Mouse (Mus musculus): Measurements from ENCODE around the gene Etl4. TPM values are rescaled to one million over a fixed set of nuclear protein-coding genes. Genes with fewer than 3 reads are reported as not detected.

Gene Etl4
- total and polyA plus RNA-seq, 2 experiments from 2014 or later = 7.6 to 20.6 TPM

DNA sequence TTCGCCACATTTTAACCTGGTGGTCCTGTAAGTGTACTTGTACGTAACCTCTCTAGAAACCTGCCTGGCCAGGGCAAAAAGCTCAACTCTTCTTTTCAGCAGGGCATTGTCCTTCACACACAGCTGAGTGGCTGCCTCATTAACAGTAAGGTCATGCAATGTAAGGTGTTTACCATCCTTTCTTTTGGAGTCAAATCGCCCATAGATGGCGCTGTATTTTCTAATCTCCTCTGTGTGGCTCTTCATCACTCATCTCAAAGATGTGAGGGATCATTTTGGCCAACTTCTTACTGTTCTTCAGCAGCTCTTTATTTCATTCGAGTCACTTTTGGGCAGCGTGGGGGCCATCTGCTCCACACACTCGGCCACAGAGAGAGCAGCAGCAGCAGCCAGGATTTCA lies 56.9 kb downstream of the Etl4 start:
- Histone ChIP-seq H3K4me2 (ENCODE audit: low read depth, low read length) (no peak overlapping the region), H3K4me1 (ENCODE audit: control insufficient read depth, insufficient read depth) (no peaks in the 10 kb centered on the region), H3K27ac (ENCODE audit: low read depth) (no peak overlapping the region), H3K36me3 (replicated peaks; ENCODE audit: control insufficient read depth, insufficient read depth, low read length) (no peaks in the 10 kb centered on the region), H3K27me3 (ENCODE audit: control insufficient read depth, insufficient read depth, low read length) (no peaks in the 10 kb centered on the region), H3K9me3 (replicated peaks; ENCODE audit: control insufficient read depth, low read length) (no peaks in the 10 kb centered on the region), H3K4me3 (ENCODE audit: low read depth, low read length) (no peak overlapping the region), H3K9ac (replicated peaks; ENCODE audit: low read depth, low read length) (no peak overlapping the region)
- ATAC-seq (ENCODE audit: insufficient read depth, low read depth) (no peak), DNase-seq (ENCODE audit: low spot score) (no peak)
- WGBS = 53% methylated on average over 7 of the region's 7 CpGs
- TF ChIP-seq EP300 (IDR thresholded peaks at IDR 0.05; ENCODE audit: low read depth) (no peak), CTCF (IDR thresholded peaks at IDR 0.05; ENCODE audit: low read depth) (no peak)

DNA sequence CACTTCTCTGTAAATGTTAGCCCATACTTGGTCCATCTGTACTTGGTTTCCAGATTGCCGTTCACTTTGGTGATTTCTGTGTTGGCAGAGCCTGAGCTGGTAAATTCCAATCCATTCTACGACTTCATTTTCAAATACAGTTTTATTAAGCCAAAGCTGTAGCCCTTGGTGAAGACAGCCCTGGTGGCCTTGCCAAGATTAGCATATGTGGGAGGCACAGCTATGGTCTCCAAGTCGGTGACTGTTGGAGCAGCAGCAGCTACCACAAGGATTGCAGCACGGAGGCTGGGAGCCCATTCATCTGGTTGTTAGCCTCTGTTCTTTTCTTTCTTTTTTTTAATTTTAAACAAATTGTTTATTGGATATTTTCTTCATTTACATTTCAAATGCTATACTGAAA lies 128.1 kb downstream of the Etl4 start:
- WGBS = 59% methylated on average over 4 of the region's 4 CpGs
- ATAC-seq (ENCODE audit: insufficient read depth, low read depth) = no peak
- no peaks in the 10 kb centered on the region for H3K27me3 ChIP-seq (ENCODE audit: control insufficient read depth, insufficient read depth, low read length)
- H3K36me3 ChIP-seq (replicated peaks; ENCODE audit: control insufficient read depth, insufficient read depth, low read length) = no peaks in the 10 kb centered on the region
- H3K4me2 ChIP-seq (ENCODE audit: low read depth, low read length) = no peak overlapping the region
- H3K27ac ChIP-seq (ENCODE audit: low read depth) = no peak overlapping the region
- TF ChIP-seq CTCF (IDR thresholded peaks at IDR 0.05; ENCODE audit: low read depth) = no peak
- TF ChIP-seq EP300 (IDR thresholded peaks at IDR 0.05; ENCODE audit: low read depth) = no peak
- H3K9ac ChIP-seq (replicated peaks; ENCODE audit: low read depth, low read length) = no peak overlapping the region
- DNase-seq (ENCODE audit: low spot score) = no peak
- no peaks in the 10 kb centered on the region for H3K4me1 ChIP-seq (ENCODE audit: control insufficient read depth, insufficient read depth)
- H3K4me3 ChIP-seq (ENCODE audit: low read depth, low read length) = no peak overlapping the region
- H3K9me3 ChIP-seq (replicated peaks; ENCODE audit: control insufficient read depth, low read length) = no peaks in the 10 kb centered on the region

DNA sequence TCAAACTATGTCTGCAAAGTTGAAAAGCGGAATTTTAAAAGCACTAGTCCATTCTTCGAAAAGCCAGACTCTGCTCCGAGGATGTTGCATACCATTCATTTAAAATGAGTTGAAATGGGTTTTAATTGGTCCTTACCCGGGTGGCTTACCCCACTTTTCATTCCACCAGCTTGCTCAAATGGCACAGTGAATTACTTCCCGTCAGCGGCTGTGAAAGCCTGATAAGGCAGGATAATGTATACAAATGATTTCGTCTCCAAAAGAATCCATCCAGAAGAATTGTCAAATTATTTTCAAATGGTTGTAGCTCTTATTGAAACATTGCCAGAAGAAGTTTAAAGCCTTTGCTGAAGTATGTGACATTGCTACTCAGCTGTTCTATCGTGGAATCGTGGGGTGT lies 162.8 kb downstream of the Etl4 start:
- no peak overlapping the region for H3K4me3 ChIP-seq (ENCODE audit: low read depth, low read length)
- DNase-seq (ENCODE audit: low spot score) (no peak), ATAC-seq (ENCODE audit: insufficient read depth, low read depth) (no peak)
- no peak overlapping the region for H3K4me2 ChIP-seq (ENCODE audit: low read depth, low read length)
- H3K9me3 ChIP-seq (replicated peaks; ENCODE audit: control insufficient read depth, low read length) = no peaks in the 10 kb centered on the region
- H3K27me3 ChIP-seq (ENCODE audit: control insufficient read depth, insufficient read depth, low read length) = no peaks in the 10 kb centered on the region
- H3K9ac ChIP-seq (replicated peaks; ENCODE audit: low read depth, low read length) = no peak overlapping the region
- no peaks in the 10 kb centered on the region for H3K36me3 ChIP-seq (replicated peaks; ENCODE audit: control insufficient read depth, insufficient read depth, low read length)
- H3K4me1 ChIP-seq (ENCODE audit: control insufficient read depth, insufficient read depth) = no peaks in the 10 kb centered on the region
- WGBS = 42% methylated on average over 9 of the region's 9 CpGs
- TF ChIP-seq EP300 (IDR thresholded peaks at IDR 0.05; ENCODE audit: low read depth) = no peak
- TF ChIP-seq CTCF (IDR thresholded peaks at IDR 0.05; ENCODE audit: low read depth) = no peak
- no peak overlapping the region for H3K27ac ChIP-seq (ENCODE audit: low read depth)

DNA sequence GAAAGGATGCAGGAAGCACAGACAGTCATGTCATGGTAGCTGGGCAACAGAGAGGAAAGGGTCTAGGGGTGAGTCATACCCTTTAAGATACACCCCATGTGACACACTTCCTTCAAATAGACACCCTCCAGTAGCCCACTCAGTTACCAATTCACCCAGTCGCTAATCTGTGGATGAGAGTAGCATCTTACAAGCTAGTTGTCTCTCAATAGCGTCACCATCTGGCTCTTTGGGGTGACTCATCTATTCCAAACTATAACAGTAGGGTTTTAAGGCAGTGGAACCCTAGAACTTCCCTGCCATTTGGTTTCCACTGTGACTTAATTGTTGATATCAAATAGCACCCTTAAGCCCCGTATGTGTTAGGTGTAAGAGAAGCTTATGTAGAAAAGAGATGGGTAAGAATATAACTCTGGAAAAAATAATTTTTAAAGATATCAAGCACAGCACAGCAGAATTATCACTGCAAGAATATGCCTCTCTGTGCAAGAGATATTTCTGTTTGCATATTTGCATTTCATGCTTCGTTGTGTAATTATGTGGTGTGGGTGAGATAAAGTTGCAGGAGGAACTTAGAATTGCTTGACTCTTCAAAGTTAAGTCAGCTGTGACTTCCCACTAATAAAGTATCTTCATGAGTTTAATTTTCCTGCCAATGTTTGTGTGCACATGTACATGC lies 166.7 kb downstream of the Etl4 start:
- no peaks in the 10 kb centered on the region for H3K9me3 ChIP-seq (replicated peaks; ENCODE audit: control insufficient read depth, low read length)
- no peaks in the 10 kb centered on the region for H3K4me1 ChIP-seq (ENCODE audit: control insufficient read depth, insufficient read depth)
- 67% methylated on average over 4 of the region's 4 CpGs for WGBS
- no peak overlapping the region for H3K9ac ChIP-seq (replicated peaks; ENCODE audit: low read depth, low read length)
- H3K36me3 ChIP-seq (replicated peaks; ENCODE audit: control insufficient read depth, insufficient read depth, low read length) = no peaks in the 10 kb centered on the region
- no peak for TF ChIP-seq CTCF (IDR thresholded peaks at IDR 0.05; ENCODE audit: low read depth)
- no peak for TF ChIP-seq EP300 (IDR thresholded peaks at IDR 0.05; ENCODE audit: low read depth)
- no peak overlapping the region for H3K4me3 ChIP-seq (ENCODE audit: low read depth, low read length)
- ATAC-seq (ENCODE audit: insufficient read depth, low read depth) (no peak), DNase-seq (ENCODE audit: low spot score) (no peak)
- no peaks in the 10 kb centered on the region for H3K27me3 ChIP-seq (ENCODE audit: control insufficient read depth, insufficient read depth, low read length)
- no peak overlapping the region for H3K27ac ChIP-seq (ENCODE audit: low read depth)
- no peak overlapping the region for H3K4me2 ChIP-seq (ENCODE audit: low read depth, low read length)

DNA sequence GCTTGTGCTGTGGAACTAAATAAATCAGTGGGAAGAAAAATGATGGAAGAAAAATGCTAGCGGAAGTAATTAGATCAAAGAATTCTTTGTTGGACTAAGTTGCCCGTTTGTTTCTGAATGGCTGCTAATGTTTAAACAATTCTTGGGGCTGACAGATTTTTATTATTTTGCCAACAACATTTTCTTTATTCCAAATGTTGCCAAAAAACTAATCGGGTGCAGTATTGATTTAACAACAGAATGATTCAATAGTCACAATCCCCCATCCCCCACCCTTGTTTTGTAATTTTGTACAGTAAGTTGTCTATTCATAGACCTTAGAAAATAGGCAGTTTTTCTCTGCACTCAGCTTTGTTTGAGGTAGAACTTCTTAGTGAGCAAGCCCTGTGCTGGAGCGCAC lies 175.2 kb downstream of the Etl4 start:
- no peak for TF ChIP-seq EP300 (IDR thresholded peaks at IDR 0.05; ENCODE audit: low read depth)
- TF ChIP-seq CTCF (IDR thresholded peaks at IDR 0.05; ENCODE audit: low read depth) = no peak
- WGBS = 83% methylated on average over 4 of the region's 4 CpGs
- H3K4me3 ChIP-seq (ENCODE audit: low read depth, low read length) = no peak overlapping the region
- H3K27ac ChIP-seq (ENCODE audit: low read depth) = no peak overlapping the region
- no peaks in the 10 kb centered on the region for H3K9me3 ChIP-seq (replicated peaks; ENCODE audit: control insufficient read depth, low read length)
- DNase-seq (ENCODE audit: low spot score) = no peak
- no peak overlapping the region for H3K9ac ChIP-seq (replicated peaks; ENCODE audit: low read depth, low read length)
- H3K4me2 ChIP-seq (ENCODE audit: low read depth, low read length) = no peak overlapping the region
- H3K36me3 ChIP-seq (replicated peaks; ENCODE audit: control insufficient read depth, insufficient read depth, low read length) = no peaks in the 10 kb centered on the region
- ATAC-seq (ENCODE audit: insufficient read depth, low read depth) = no peak
- H3K4me1 ChIP-seq (ENCODE audit: control insufficient read depth, insufficient read depth) = no peaks in the 10 kb centered on the region
- no peaks in the 10 kb centered on the region for H3K27me3 ChIP-seq (ENCODE audit: control insufficient read depth, insufficient read depth, low read length)

DNA sequence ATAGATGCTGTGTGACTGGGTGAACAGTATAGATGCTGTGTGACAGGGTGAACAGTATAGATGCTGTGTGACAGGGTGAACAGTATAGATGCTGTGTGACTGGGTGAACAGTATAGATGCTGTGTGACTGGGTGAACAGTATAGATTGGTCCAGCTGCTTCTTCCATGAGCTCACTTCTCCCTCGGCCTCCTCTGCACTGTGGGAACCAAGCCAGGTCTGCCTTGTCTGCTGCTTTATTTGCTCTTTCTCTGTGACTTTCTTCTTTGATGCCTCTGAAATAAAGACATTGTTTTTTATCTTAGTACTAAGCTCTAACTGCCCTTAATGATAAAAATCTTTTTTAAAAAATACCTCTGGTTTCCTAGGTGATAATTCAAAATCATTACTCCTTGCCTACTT lies 195.9 kb downstream of the Etl4 start:
- no peaks in the 10 kb centered on the region for H3K27me3 ChIP-seq (ENCODE audit: control insufficient read depth, insufficient read depth, low read length)
- no peaks in the 10 kb centered on the region for H3K9me3 ChIP-seq (replicated peaks; ENCODE audit: control insufficient read depth, low read length)
- no peak overlapping the region for H3K4me3 ChIP-seq (ENCODE audit: low read depth, low read length)
- TF ChIP-seq CTCF (IDR thresholded peaks at IDR 0.05; ENCODE audit: low read depth) = no peak
- DNase-seq (ENCODE audit: low spot score) (no peak), ATAC-seq (ENCODE audit: insufficient read depth, low read depth) (no peak)
- 44% methylated on average over 1 of the region's 1 CpGs for WGBS
- H3K4me2 ChIP-seq (ENCODE audit: low read depth, low read length) = no peak overlapping the region
- no peaks in the 10 kb centered on the region for H3K4me1 ChIP-seq (ENCODE audit: control insufficient read depth, insufficient read depth)
- H3K9ac ChIP-seq (replicated peaks; ENCODE audit: low read depth, low read length) = no peak overlapping the region
- H3K27ac ChIP-seq (ENCODE audit: low read depth) = no peak overlapping the region
- no peaks in the 10 kb centered on the region for H3K36me3 ChIP-seq (replicated peaks; ENCODE audit: control insufficient read depth, insufficient read depth, low read length)

Measured in heart, postnatal 0 days (tissue).